Mouse (Mus musculus): ENCODE data around the gene Ep300.

DNA sequence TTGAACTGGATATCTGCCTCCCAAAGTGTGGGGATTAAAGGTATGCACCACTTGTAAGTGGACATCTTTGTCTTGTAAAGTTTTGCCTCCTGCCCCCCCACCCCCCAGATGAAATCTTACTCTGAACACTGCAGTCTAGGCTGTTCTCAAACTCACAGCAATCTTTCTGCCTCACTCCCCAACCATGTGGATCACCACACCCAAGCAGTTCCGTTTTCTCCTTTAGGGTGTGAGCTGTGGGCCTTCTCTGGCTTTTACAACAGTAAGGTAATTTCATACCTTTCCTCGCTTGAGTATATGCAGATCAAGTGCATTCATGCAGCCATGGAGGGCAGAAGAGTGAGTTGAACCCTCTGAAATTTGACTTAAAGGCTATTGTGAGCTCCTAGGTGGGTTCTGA lies 115.0 kb downstream of the Ep300 start:
- TF ChIP-seq CTCF (IDR thresholded peaks at IDR 0.05; ENCODE audit: low read depth, low read length) (no peak), POLR2A (IDR thresholded peaks at IDR 0.05; ENCODE audit: extremely low read depth, insufficient read depth, low read length) (no peak)
